8 mouse cellular contexts compared by ENCODE assay signal in the genomic region with DNA sequence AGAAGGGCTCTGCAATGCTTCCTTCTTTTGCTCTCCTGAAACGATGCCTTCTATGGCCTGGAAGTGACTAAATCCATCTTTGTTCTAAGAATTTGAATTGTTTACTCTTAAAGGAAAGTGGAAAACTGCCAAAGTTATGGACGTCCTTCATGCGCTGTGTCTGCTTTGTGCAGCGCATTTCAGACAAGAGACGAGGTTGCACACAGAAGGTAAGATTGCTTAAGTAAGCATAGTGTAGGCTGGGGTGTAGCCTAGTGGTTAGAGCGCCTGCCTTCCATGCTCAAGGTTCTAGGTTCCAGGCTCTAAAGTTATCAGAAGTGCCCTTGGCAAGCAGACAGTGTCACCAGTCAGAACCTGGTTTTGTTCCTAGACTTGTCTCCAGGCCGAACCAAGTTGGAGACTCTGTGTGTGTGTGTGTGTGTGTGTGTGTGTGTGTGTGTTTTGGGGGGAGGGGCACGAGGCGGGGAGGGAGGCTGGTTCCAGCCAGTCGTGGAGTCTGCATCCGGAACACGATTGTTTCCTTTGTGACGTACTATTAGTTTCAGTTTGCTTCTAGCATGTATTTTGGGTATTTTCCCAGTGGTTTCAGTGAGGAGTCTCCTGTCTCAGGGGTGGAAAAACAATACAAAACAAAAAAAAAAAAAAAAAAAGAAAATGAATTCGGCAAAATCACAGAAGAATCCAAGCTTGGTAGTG.
DNase-seq lines count a peak whose midpoint lies in the region.

No protein-coding gene starts in this region.

- peak; percentile 19 to 49 for DNase-seq in left cerebral cortex, postnatal 14 days (ENCODE audit: low spot score in 2 of 2)
- DNase-seq in left cerebral cortex, adult 11 months (ENCODE audit: low spot score) = no peak
- DNase-seq in adrenal gland, postnatal 14 days = peak; percentile 76
- peak; percentile 48 to 60 for DNase-seq in heart, postnatal 36 days
- DNase-seq in kidney, postnatal 36 days = peak; percentile 65 to 70
- DNase-seq in retina, embryonic 14.5 days (ENCODE audit: low spot score) = peak; percentile 38
- DNase-seq in embryo, embryonic 9.5 days (ENCODE audit: extremely low spot score) = no peak
- no peak for DNase-seq in urinary bladder, adult 2 months (ENCODE audit: low spot score)

- intact Hi-C loops in left cerebral cortex, postnatal 14 days (cut with DNase I) = no loop called here
- intact Hi-C loops in heart, postnatal 36 days (cut with DNase I) = loop anchor here (2.0 kb wide), 1 partner anchor 17 kb away; no protein-coding TSS in a partner anchor

Comparison
In these comparisons a context has a peak if more than half of its experiments do, and no peak if none do; other contexts are left out.
1. DNase-seq: peak in left cerebral cortex, postnatal 14 days (2 of 2), adrenal gland, postnatal 14 days (single experiment), heart, postnatal 36 days (2 of 2), kidney, postnatal 36 days (2 of 2) and retina, embryonic 14.5 days (single experiment); none in left cerebral cortex, adult 11 months (single experiment), embryo, embryonic 9.5 days (single experiment) and urinary bladder, adult 2 months (single experiment).